Mouse (Mus musculus) lung, postnatal 0 days (tissue): ENCODE measurements at regions not wholly inside any gene's neighbourhood (a gene's known extent, or its start where the extent isn't known, plus 50 kb on each side); places are given as distances from the start of the nearest gene placed in this dataset.
"Not testable (repeated sequence)": the region's sequence is repeated elsewhere in the genome, so short reads cannot be mapped to it uniquely, and the experiment has no call there.

Source experiments
- ATAC-seq: fragments of 200-750 bp; cut with Nextera tagmentation; 2 replicates; pipeline ENCODE4 v1.8.0; 2017; ENCODE audit warnings: moderate library complexity
- DNase-seq: peaks from one replicate; pipeline ENCODE4 v3.0.0-alpha.2; 2016; ENCODE audit warnings: low spot score
- H3K27ac ChIP-seq: fragments of 300-500 bp; sonication (generic); 2 replicates; pipeline ENCODE4 v1.5.1; 2014; ENCODE audit warnings: antibody characterized with exemption, mild to moderate bottlenecking, low read length, mixed read lengths
- H3K27me3 ChIP-seq: fragments of 300-500 bp; sonication (generic); replicated peaks from 2 replicates; pipeline ENCODE4 v1.6.1; 2014; ENCODE audit warnings: low read length, mixed read lengths; ENCODE audit not compliant: insufficient read depth
- H3K36me3 ChIP-seq: fragments of 300-500 bp; sonication (generic); 2 replicates; pipeline ENCODE4 v1.6.1; 2014; ENCODE audit warnings: low read length, mixed read lengths; ENCODE audit not compliant: insufficient read depth
- H3K4me1 ChIP-seq: fragments of 300-500 bp; sonication (generic); 2 replicates; pipeline ENCODE4 v1.6.1; 2014; ENCODE audit warnings: antibody characterized with exemption, low read depth, low read length, mixed read lengths; ENCODE audit not compliant: insufficient read depth
- H3K4me2 ChIP-seq: fragments of 300-500 bp; sonication (generic); replicated peaks from 2 replicates; pipeline ENCODE4 v1.6.1; 2014; ENCODE audit warnings: low read depth, mild to moderate bottlenecking, low read length, moderate library complexity, mixed read lengths
- H3K4me3 ChIP-seq: fragments of 300-500 bp; sonication (generic); 2 replicates; pipeline ENCODE4 v1.5.1; 2014; ENCODE audit warnings: low read depth, low read length
- H3K9ac ChIP-seq: fragments of 300-500 bp; sonication (generic); replicated peaks from 2 replicates; pipeline ENCODE4 v1.6.1; 2014; ENCODE audit warnings: low read depth, mild to moderate bottlenecking
- H3K9me3 ChIP-seq: fragments of 300-500 bp; sonication (generic); 2 replicates; pipeline ENCODE4 v1.6.1; 2016; ENCODE audit warnings: low read length, mixed read lengths
- CTCF ChIP-seq: IDR thresholded peaks from 2 replicates; pipeline ENCODE4 v1.5.1; 2016; ENCODE audit warnings: antibody characterized with exemption, mild to moderate bottlenecking
- EP300 ChIP-seq: IDR thresholded peaks from 2 replicates; pipeline ENCODE4 v1.6.1; 2016; ENCODE audit warnings: antibody characterized with exemption, mild to moderate bottlenecking, control low read depth
- WGBS: fragments of 180-500 bp; shearing (Covaris S2); extraction: QIAGEN DNeasy Blood & Tissue Kit; methylation state at CpG from one replicate; pipeline ENCODE4 v1.1.7; 2014; 5-methylcytosine and 5-hydroxymethylcytosine counted together

DNA sequence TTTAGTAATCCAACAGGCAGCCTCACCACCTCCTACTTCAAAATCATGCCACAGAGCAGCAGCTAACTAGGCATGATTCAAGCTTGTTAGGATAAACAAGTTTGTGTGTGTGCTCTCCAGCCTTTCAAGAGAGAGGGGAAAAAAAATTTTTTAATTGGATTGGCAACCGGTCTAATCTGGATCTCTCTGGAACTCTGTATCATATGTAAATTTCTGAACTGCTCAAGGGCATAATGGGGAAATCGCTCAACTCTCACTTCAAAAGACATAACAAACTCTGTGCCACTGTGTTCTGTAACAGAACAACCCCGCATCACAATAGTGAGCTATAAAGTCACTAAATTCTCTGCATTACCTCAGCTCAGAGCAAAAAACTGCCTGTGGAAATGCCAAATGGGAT, 147.9 kb upstream of the Krtap11-1 start:
- Histone ChIP-seq H3K4me3 (no peak overlapping the region), H3K4me2 (no peak overlapping the region), H3K27ac (no peak overlapping the region), H3K36me3 (no peaks in the 10 kb centered on the region), H3K27me3 (no peaks in the 10 kb centered on the region), H3K9me3 (no peaks in the 10 kb centered on the region), H3K4me1 (no peaks in the 10 kb centered on the region), H3K9ac (no peak overlapping the region)
- DNase-seq: no peak
- TF ChIP-seq CTCF (no peak), EP300 (no peak)
- WGBS: 59% methylated on average over 3 of the region's 3 CpGs
- no peak for ATAC-seq

DNA sequence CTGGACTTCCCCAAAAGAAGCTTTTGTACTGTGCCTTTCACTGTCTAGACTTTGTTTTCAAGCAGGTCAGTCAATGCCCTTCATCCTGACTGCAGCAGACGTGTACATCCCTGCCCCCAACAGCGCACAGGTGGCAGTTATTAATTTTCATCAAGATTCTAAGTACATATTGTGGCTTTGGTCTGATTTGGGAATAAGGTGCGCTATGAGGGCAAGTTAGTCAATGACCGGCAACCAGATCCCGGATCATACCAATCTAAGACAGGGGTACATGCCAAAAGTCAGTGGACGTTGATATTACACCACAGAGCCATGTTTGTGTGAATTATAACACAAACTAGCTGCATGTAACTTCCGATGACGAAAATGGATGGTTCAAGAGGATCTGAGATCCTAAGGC, 144.7 kb upstream of the Krtap11-1 start:
- WGBS: 91% methylated on average over 8 of the region's 8 CpGs
- H3K9me3 ChIP-seq, H3K9ac ChIP-seq, ATAC-seq, DNase-seq, H3K36me3 ChIP-seq, H3K4me3 ChIP-seq, H3K27ac ChIP-seq, H3K4me1 ChIP-seq, H3K27me3 ChIP-seq, H3K4me2 ChIP-seq: not testable (repeated sequence)

- no peaks in the 10 kb centered on the region for H3K9me3 ChIP-seq
- WGBS: 58% methylated on average over 6 of the region's 6 CpGs
- no peaks in the 10 kb centered on the region for H3K27me3 ChIP-seq
- TF ChIP-seq EP300: no peak
- TF ChIP-seq CTCF: no peak
- H3K27ac ChIP-seq: no peak overlapping the region
- DNase-seq (no peak), ATAC-seq (no peak)
- no peaks in the 10 kb centered on the region for H3K4me1 ChIP-seq
- H3K9ac ChIP-seq: no peak overlapping the region
- no peaks in the 10 kb centered on the region for H3K36me3 ChIP-seq
- no peak overlapping the region for H3K4me3 ChIP-seq
- no peak overlapping the region for H3K4me2 ChIP-seq
Measured at GRCm38 (mm10) chr16:89704316-89704715, 133.3 kb upstream of the Krtap11-1 start.

- WGBS: 51% methylated on average over 10 of the region's 10 CpGs
- TF ChIP-seq EP300: no peak
Measured at GRCm38 (mm10) chr16:89703158-89703557, 132.2 kb upstream of the Krtap11-1 start.

GRCm38 (mm10) chr16:89702406-89702805, 131.4 kb upstream of the Krtap11-1 start:
- Histone ChIP-seq H3K4me1 (no peaks in the 10 kb centered on the region), H3K27me3 (no peaks in the 10 kb centered on the region), H3K27ac (no peak overlapping the region), H3K4me2 (no peak overlapping the region), H3K9ac (no peak overlapping the region), H3K36me3 (no peaks in the 10 kb centered on the region), H3K4me3 (no peak overlapping the region), H3K9me3 (no peaks in the 10 kb centered on the region)
- 100% methylated on average over 2 of the region's 2 CpGs for WGBS
- DNase-seq (no peak), ATAC-seq (no peak)
- TF ChIP-seq CTCF (no peak), EP300 (no peak)

More at GRCm38 (mm10) chr16:89703158-89703557, 132.2 kb upstream of the Krtap11-1 start:
- no peak overlapping the region for H3K27ac ChIP-seq
- no peak overlapping the region for H3K9ac ChIP-seq
- H3K4me1 ChIP-seq: no peaks in the 10 kb centered on the region
- H3K4me2 ChIP-seq: no peak overlapping the region
- no peaks in the 10 kb centered on the region for H3K36me3 ChIP-seq
- no peaks in the 10 kb centered on the region for H3K27me3 ChIP-seq
- no peak for DNase-seq
- no peak overlapping the region for H3K4me3 ChIP-seq
- H3K9me3 ChIP-seq: no peaks in the 10 kb centered on the region
- no peak for ATAC-seq

DNA sequence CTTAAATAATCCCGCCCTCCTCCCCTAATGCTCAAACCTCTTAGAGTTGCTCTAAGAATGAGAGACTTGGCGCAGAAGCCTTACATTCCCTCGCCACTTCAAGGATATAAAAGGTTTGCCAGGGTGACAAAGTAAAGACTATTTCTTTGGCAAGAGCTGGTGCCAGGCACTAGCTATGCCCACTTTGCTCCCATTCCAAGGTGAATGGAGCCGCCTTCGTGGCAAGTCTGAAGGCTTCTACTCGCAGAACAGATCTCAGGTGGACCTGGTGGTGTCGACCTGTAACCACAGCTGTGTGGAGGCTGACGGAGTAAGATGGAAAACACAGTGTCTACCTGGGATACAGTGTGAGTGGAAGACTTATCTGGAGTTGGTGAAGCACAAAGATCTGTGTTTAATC, 130.8 kb upstream of the Krtap11-1 start:
- Histone ChIP-seq H3K4me3 (no peak overlapping the region), H3K27me3 (no peaks in the 10 kb centered on the region), H3K36me3 (no peaks in the 10 kb centered on the region), H3K4me1 (no peaks in the 10 kb centered on the region), H3K9me3 (no peaks in the 10 kb centered on the region), H3K9ac (no peak overlapping the region), H3K27ac (no peak overlapping the region), H3K4me2 (no peak overlapping the region)
- ATAC-seq (no peak), DNase-seq (no peak)
- TF ChIP-seq EP300: no peak
- no peak for TF ChIP-seq CTCF
- 72% methylated on average over 8 of the region's 8 CpGs for WGBS

DNA sequence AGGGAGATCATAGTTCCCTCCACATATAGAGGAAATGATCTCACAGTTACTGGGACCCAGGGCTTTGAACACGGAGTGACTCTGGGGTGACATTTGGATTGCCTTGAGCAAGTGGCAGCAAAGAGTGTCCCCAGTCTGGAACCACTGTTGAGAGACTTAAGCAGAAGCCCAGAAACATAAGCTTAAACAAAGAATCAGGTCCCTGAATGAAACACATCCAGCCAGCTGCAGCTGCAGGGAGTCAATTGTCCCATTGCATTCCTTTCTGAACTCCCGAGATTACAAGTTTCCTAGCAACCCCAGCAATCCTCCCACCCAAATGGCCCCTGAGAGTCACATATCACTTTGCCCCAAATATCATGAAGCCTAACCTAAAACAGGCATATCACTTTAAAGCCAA, 128.7 kb upstream of the Krtap11-1 start:
- TF ChIP-seq EP300 (no peak), CTCF (no peak)
- no peak for DNase-seq
- 6% methylated on average over 2 of the region's 2 CpGs for WGBS
- no peaks in the 10 kb centered on the region for H3K9me3 ChIP-seq
- no peaks in the 10 kb centered on the region for H3K36me3 ChIP-seq
- H3K4me1 ChIP-seq: no peaks in the 10 kb centered on the region
- H3K9ac ChIP-seq: no peak overlapping the region
- no peak overlapping the region for H3K4me2 ChIP-seq
- H3K27me3 ChIP-seq: no peaks in the 10 kb centered on the region
- no peak overlapping the region for H3K27ac ChIP-seq
- no peak overlapping the region for H3K4me3 ChIP-seq
- no peak for ATAC-seq
